Mouse (Mus musculus): ENCODE measurements around the gene Slc35f4.

DNA sequence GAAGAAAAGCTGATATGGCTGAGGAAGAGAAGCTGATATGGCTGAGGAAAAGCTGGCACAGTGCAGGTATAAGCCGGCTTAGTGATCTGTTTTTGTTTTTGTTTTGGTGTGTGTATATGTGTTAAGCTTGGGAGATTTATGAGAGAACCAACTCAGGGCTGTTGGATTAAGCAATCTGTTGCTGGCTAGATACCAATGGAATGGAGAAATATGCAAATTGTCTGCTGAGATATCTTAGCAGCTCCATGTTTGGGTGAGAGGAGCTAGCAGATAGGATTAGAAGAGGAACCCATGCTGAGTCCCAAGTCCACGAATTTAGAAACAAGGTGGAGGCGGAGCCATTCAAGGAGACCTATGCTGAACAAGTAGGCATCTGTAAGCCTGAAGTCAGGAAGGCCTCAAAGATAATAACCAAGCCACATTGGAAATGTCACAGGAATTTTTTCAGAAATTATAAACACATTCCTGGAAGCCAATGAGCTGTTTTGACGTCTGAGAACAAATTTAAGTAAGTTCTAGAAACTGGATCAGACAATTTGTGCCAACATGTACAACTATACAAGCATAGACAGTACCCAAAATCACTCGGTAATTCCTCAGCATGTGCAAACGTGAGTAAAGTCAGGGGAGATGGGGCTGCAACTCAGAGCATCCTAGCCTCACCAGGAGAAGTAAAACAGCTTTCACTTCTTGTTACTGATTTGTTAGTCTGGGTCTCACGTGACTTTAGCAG, 177.5 kb downstream of the Slc35f4 start:
- TF ChIP-seq CTCF (IDR thresholded peaks at IDR 0.05; ENCODE audit: control insufficient read depth, insufficient read depth, insufficient replicate concordance, low read depth, low read length) (no peak), POLR2A (IDR thresholded peaks at IDR 0.05; ENCODE audit: control insufficient read depth, low read depth, low read length) (no peak)
